Mouse (Mus musculus) hindbrain, postnatal 0 days (tissue): Measurements from ENCODE around the gene Mrpl4. TPM values are rescaled to one million over a fixed set of nuclear protein-coding genes. Genes with fewer than 3 reads are reported as not detected.

Experiments
- ATAC-seq: fragments of 200-750 bp; cut with Nextera tagmentation; 2 replicates; pipeline ENCODE4 v1.8.0; 2017; ENCODE audit warnings: mild to moderate bottlenecking, moderate TSS enrichment, moderate library complexity
- DNase-seq: peaks from one replicate; pipeline ENCODE4 v3.0.0-alpha.2; 2015; ENCODE audit warnings: low spot score
- H3K27ac ChIP-seq: fragments of 300-500 bp; sonication (generic); 2 replicates; pipeline ENCODE4 v1.5.1; 2014; ENCODE audit warnings: mild to moderate bottlenecking
- H3K27me3 ChIP-seq: fragments of 300-500 bp; sonication (generic); 2 replicates; pipeline ENCODE4 v1.6.1; 2014; ENCODE audit warnings: low read length, mixed read lengths; ENCODE audit not compliant: insufficient read depth
- H3K36me3 ChIP-seq: fragments of 300-500 bp; sonication (generic); 2 replicates; pipeline ENCODE4 v1.6.1; 2014; ENCODE audit warnings: low read length, mixed read lengths; ENCODE audit not compliant: insufficient read depth
- H3K4me1 ChIP-seq: fragments of 300-500 bp; sonication (generic); 2 replicates; pipeline ENCODE4 v1.6.1; 2014; ENCODE audit warnings: antibody characterized with exemption, low read length, mixed read lengths; ENCODE audit not compliant: insufficient read depth
- H3K4me2 ChIP-seq: fragments of 300-500 bp; sonication (generic); 2 replicates; pipeline ENCODE4 v1.6.1; 2014; ENCODE audit warnings: low read depth, mild to moderate bottlenecking, low read length, moderate library complexity, mixed read lengths
- H3K4me3 ChIP-seq: fragments of 300-500 bp; sonication (generic); 2 replicates; pipeline ENCODE4 v1.5.1; 2014; ENCODE audit warnings: low read length
- H3K9ac ChIP-seq: fragments of 300-500 bp; sonication (generic); replicated peaks from 2 replicates; pipeline ENCODE4 v1.6.1; 2014; ENCODE audit warnings: mild to moderate bottlenecking, low read length, moderate library complexity, mixed read lengths
- H3K9me3 ChIP-seq: fragments of 300-500 bp; sonication (generic); 2 replicates; pipeline ENCODE4 v1.6.1; 2016; ENCODE audit warnings: low read length, mixed read lengths
- CTCF ChIP-seq: IDR thresholded peaks from 2 replicates; pipeline ENCODE4 v1.5.1; 2016; ENCODE audit warnings: antibody characterized with exemption, control low read depth, low read depth
- WGBS: fragments of 180-500 bp; shearing (Covaris S2); extraction: QIAGEN DNeasy Blood & Tissue Kit; methylation state at CpG from one replicate; pipeline ENCODE4 v1.1.7; 2014; 5-methylcytosine and 5-hydroxymethylcytosine counted together
- polyA plus RNA-seq: library from polyadenylated mRNA; unstranded; fragments of >200 nt; fragmentation: Nextera tagmentation; extraction: Ambion mirVana; gene quantifications from 2 replicates; pipeline ENCODE4 v1.2.1, GENCODE M21; 2015
- total RNA-seq: library from RNA; depleted of rRNA; stranded (reverse); fragments of >200 nt; gene quantifications from 2 replicates; pipeline ENCODE4 v1.2.3, GENCODE M21; 2014

Mrpl4 gene
- total and polyA plus RNA-seq, 2 experiments from 2014 or later: 104 to 124 TPM

DNA sequence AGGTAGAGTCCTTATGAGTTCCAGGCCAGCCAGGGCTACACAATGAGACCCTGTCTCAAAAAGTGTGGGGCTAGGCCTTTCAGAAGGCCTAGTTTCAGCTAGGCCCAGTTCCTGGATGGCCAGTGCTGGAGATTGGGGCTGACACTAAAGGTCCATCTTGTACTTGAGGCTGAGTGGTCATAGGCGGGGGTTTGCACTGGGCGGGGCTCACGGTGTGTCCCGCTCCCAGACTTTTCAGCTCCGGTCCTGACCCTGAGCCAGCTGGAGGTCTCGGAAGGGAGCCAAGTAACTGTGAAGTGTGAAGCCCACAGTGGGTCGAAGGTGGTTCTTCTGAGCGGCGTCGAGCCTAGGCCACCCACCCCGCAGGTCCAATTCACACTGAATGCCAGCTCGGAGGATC, 24.3 kb downstream of the Mrpl4 start:
- H3K27me3 ChIP-seq: peaks cover 4% of the 10 kb centered on the region
- DNase-seq (no peak), ATAC-seq (no peak)

DNA sequence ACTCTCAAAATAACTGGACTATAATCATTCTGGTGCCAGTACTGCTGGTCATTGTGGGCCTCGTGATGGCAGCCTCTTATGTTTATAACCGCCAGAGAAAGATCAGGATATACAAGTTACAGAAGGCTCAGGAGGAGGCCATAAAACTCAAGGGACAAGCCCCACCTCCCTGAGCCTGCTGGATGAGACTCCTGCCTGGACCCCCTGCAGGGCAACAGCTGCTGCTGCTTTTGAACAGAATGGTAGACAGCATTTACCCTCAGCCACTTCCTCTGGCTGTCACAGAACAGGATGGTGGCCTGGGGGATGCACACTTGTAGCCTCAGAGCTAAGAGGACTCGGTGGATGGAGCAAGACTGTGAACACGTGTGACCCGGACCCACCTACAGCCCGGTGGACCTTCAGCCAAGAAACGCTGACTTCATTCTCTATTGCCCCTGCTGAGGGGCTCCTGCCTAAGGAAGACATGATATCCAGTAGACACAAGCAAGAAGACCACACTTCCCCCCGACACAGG, 25.3 kb downstream of the Mrpl4 start:
- Histone ChIP-seq H3K36me3 (no peaks in the 10 kb centered on the region), H3K27ac (no peak overlapping the region), H3K27me3 (peaks cover 13% of the 10 kb centered on the region), H3K4me2 (no peak overlapping the region), H3K4me1 (peaks cover 17% of the 10 kb centered on the region; the same call in 1 of the 2 replicates), H3K4me3 (no peak overlapping the region), H3K9ac (no peak overlapping the region), H3K9me3 (no peaks in the 10 kb centered on the region)
- DNase-seq (no peak), ATAC-seq (no peak)
- 48% methylated on average over 8 of the region's 8 CpGs for WGBS
- TF ChIP-seq CTCF: no peak

More for the DNA sequence above, 24.3 kb downstream of the Mrpl4 start:
- no peak for TF ChIP-seq CTCF
- 81% methylated on average over 12 of the region's 12 CpGs for WGBS
- H3K9ac ChIP-seq: no peak overlapping the region
- H3K27ac ChIP-seq: no peak overlapping the region
- no peak overlapping the region for H3K4me3 ChIP-seq
- peaks cover 7% of the 10 kb centered on the region; the same call in 1 of the 2 replicates for H3K4me1 ChIP-seq
- no peaks in the 10 kb centered on the region for H3K36me3 ChIP-seq
- no peaks in the 10 kb centered on the region for H3K9me3 ChIP-seq
- no peak overlapping the region for H3K4me2 ChIP-seq

DNA sequence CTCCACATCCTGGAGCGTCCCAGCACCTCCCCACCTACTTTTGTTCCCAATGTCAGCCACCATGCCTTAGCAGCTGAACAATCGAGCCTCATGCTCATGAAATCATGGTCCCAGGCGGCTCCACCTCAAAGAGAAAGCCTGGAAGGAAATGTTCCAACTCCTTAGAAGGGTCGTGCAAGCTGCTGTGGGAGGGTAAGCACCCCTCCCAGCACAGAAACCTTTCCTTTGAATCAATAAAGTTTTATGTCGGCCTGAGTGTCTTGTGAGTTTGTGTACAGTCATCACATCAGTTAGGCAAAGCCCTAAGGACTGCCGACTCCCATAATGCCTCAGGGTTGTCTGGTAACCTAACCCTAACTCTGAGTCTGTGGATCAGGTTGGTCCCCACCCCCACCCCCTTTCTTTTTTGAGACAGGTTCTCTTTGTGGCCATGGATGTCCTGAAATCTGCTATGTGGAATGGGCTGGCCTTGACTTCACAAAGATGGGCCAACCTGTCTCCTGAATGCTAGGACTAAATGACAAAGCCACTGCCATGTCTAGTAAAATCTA, 26.1 kb downstream of the Mrpl4 start:
- DNase-seq: no peak
- peaks cover 21% of the 10 kb centered on the region for H3K27me3 ChIP-seq
- H3K9ac ChIP-seq: no peak overlapping the region
- no peak overlapping the region for H3K27ac ChIP-seq
- no peak for TF ChIP-seq CTCF
- no peaks in the 10 kb centered on the region for H3K36me3 ChIP-seq
- 73% methylated on average over 6 of the region's 6 CpGs for WGBS
- H3K4me1 ChIP-seq: peaks cover 24% of the 10 kb centered on the region
- H3K4me3 ChIP-seq: no peak overlapping the region
- ATAC-seq: no peak
- no peak overlapping the region for H3K4me2 ChIP-seq
- H3K9me3 ChIP-seq: no peaks in the 10 kb centered on the region

DNA sequence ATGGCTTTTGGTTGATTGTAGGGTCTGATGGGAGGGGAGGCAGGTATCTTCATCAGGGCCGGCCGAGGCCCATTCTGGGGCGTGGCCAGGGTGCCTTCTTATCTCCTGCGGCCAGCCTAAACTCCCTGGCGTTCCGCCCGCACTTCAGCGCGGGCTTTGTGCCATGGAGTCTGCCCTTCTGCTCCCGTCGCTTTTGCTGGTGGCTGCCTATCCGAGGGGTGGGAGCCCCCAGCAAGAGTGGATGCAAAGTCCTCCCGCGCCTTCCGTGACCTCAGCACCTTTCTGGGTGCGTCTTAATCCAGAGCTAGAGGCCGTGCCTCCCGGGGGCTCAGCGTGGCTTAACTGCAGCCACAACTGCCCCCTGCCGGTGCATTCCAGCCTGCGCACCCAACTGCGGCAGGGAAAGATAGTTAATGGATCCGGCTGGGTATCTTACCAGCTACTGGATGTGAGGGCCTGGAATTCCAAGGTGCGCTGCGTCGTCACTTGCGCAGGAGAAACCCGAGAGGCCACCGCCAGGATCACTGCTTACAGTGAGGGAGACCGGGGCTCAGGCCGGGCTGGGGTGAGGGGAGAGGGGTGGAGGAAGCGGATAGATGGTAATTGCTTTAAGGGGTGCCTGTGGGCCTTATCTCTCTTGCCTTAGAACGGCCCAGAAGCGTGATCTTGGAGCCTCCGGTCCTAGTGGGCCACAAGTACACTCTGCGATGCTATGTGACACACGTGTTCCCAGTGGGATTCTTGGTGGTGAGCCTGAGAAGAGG, 26.9 kb downstream of the Mrpl4 start, which contains the start of gene Icam4:
Icam4 (plus strand) TSS at position 83 of the 764 bp plus-strand sequence.
- H3K4me1 ChIP-seq: peaks cover 25% of the 10 kb centered on the region
- H3K36me3 ChIP-seq: no peaks in the 10 kb centered on the region
- ATAC-seq (no peak), DNase-seq (peak; percentile 78)
- TF ChIP-seq CTCF: peak; percentile 85
- peak within 1 kb of the TSS; percentile 52 for H3K4me2 ChIP-seq
- H3K9ac ChIP-seq: no peak within 1 kb of the TSS; the same call in 1 of the 2 replicates
- peaks cover 28% of the 10 kb centered on the region for H3K27me3 ChIP-seq
- H3K4me3 ChIP-seq: peak within 1 kb of the TSS; percentile 27
- WGBS: 3% methylated on average over 37 of the region's 37 CpGs
- no peak within 1 kb of the TSS for H3K27ac ChIP-seq
- no peaks in the 10 kb centered on the region for H3K9me3 ChIP-seq

DNA sequence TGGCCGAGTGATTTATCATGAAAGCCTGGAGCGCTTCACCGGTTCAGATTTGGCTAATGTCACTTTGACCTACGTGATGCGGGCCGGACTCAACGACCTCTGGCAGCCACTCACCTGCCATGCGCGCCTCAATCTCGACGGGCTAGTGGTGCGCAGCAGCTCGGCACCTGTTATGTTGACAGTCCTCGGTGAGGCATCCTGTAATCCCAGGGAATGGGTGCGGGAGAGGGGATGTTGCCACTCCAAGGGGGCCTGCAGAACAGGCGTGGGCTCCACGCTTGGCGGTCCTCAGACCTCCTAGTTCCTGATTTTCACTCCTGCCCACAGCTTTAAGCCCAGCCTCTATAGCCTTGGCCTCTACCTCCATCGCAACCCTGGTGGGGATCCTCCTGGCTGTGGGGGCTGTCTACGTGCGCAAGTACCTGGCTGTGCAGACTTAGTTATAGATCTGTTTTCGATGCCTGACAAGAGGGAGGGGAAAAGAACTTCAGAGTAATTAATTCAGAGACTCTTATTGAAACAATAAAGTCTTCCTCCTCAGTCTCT, 27.6 kb downstream of the Mrpl4 start:
- peak overlapping the region; percentile 98; the same call in 1 of the 2 replicates for H3K4me2 ChIP-seq
- H3K4me1 ChIP-seq: peaks cover 25% of the 10 kb centered on the region

DNA sequence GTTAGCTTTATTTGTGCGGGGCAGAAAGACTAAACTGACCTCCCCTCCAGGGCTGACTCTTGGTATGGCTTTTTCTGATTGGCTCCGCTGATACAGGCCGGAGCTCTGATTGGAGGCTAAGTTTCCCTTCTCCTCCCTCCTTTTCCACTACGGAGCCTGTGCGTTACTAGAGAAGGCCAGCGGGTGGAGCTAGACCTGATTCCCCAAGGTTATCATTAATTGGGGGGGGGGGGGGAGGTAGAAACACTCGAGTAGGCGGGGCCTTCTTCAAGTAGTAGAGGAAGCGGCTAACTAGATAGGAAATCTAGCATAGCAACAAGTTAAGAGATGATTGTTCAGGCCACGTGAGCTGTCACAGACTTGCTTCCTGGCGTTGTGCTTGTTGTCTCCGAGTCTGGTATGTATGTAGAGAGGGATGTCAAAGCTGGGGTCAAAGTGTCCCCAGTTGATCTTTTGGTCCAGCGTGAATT, 28.3 kb downstream of the Mrpl4 start:
- peak overlapping the region; percentile 56 for H3K4me3 ChIP-seq
- H3K9me3 ChIP-seq: no peaks in the 10 kb centered on the region
- H3K4me2 ChIP-seq: peak overlapping the region; percentile 98
- peak; percentile 71 for TF ChIP-seq CTCF
- under 1% methylated on average over 13 of the region's 13 CpGs for WGBS
- H3K4me1 ChIP-seq: peaks cover 25% of the 10 kb centered on the region
- H3K9ac ChIP-seq: no peak overlapping the region
- peaks cover 40% of the 10 kb centered on the region for H3K27me3 ChIP-seq
- no peaks in the 10 kb centered on the region for H3K36me3 ChIP-seq
- DNase-seq (peak; percentile 91), ATAC-seq (peak; percentile 75)
- H3K27ac ChIP-seq: peak overlapping the region; percentile 68; the same call in 1 of the 2 replicates

More for the DNA sequence above, 27.6 kb downstream of the Mrpl4 start:
- no peak for TF ChIP-seq CTCF
- DNase-seq (no peak), ATAC-seq (no peak)
- H3K36me3 ChIP-seq: no peaks in the 10 kb centered on the region
- no peak overlapping the region for H3K9ac ChIP-seq
- WGBS: 26% methylated on average over 22 of the region's 22 CpGs
- H3K27me3 ChIP-seq: peaks cover 34% of the 10 kb centered on the region
- no peak overlapping the region for H3K4me3 ChIP-seq
- no peaks in the 10 kb centered on the region for H3K9me3 ChIP-seq
- no peak overlapping the region for H3K27ac ChIP-seq
